Mouse (Mus musculus) MEL (cell line): ENCODE measurements around the gene Tnfrsf19. TPM values are rescaled to one million over a fixed set of nuclear protein-coding genes. Genes with fewer than 3 reads are reported as not detected.

Source experiments
- DNase-seq: peaks from one replicate; pipeline ENCODE4 v3.0.0; 2011; ENCODE audit warnings: low read depth, low spot score
- H3K27ac ChIP-seq: 2 replicates; pipeline ENCODE4 v1.5.1; 2012; ENCODE audit warnings: low read depth, mild to moderate bottlenecking, control low read depth, low read length, moderate library complexity; ENCODE audit not compliant: control insufficient read depth
- H3K27me3 ChIP-seq, 2 experiments: fragments of 150-350 bp in 1 of 2; sonication (generic) in 1 of 2; 2 replicates each; pipeline ENCODE4 v1.6.1; 2012; ENCODE audit warnings: low read length in 2 of 2, mild to moderate bottlenecking in 2 of 2, improper control_type of control experiment in 1 of 2, moderate library complexity in 1 of 2; ENCODE audit not compliant: insufficient read depth in 2 of 2, control insufficient read depth in 1 of 2
- H3K36me3 ChIP-seq, 2 experiments: 2 replicates each; pipeline ENCODE4 v1.6.1; 2012 to 2014; ENCODE audit warnings: low read length in 2 of 2, improper control_type of control experiment in 1 of 2, inconsistent platforms in 1 of 2, mild to moderate bottlenecking in 1 of 2; ENCODE audit not compliant: insufficient read depth in 2 of 2, control insufficient read depth in 1 of 2
- H3K4me1 ChIP-seq, 2 experiments: fragments of 150-350 bp in 1 of 2; sonication (generic) in 1 of 2; 2 replicates each; pipeline ENCODE4 v1.6.1; 2012; ENCODE audit warnings: low read length in 2 of 2, improper control_type of control experiment in 1 of 2, mild to moderate bottlenecking in 1 of 2; ENCODE audit not compliant: insufficient read depth in 2 of 2, control insufficient read depth in 1 of 2
- H3K4me3 ChIP-seq, 2 experiments: fragments of 150-350 bp in 1 of 2; sonication (generic) in 1 of 2; 2 replicates each; pipeline ENCODE4 v1.5.1; 2012; ENCODE audit warnings: low read depth in 2 of 2, low read length in 2 of 2, mild to moderate bottlenecking in 2 of 2, moderate library complexity in 2 of 2, control low read depth in 1 of 2, improper control_type of control experiment in 1 of 2; ENCODE audit not compliant: control insufficient read depth in 1 of 2, insufficient read depth in 1 of 2
- H3K79me2 ChIP-seq: 2 replicates; pipeline ENCODE4 v1.6.1; 2012; ENCODE audit warnings: mild to moderate bottlenecking, low read length, moderate library complexity; ENCODE audit not compliant: control insufficient read depth, poor library complexity, insufficient read depth
- H3K9ac ChIP-seq: 2 replicates; pipeline ENCODE4 v1.6.1; 2012; ENCODE audit warnings: low read depth, mild to moderate bottlenecking, control low read depth, low read length, moderate library complexity; ENCODE audit not compliant: control insufficient read depth, poor library complexity, severe bottlenecking
- H3K9me3 ChIP-seq: fragments of 150-350 bp; sonication (generic); replicated peaks from 2 replicates; pipeline ENCODE4 v1.6.1; 2012; ENCODE audit warnings: mild to moderate bottlenecking, low read length, improper control_type of control experiment, moderate library complexity; ENCODE audit not compliant: insufficient read depth
- BHLHE40 ChIP-seq: IDR thresholded peaks from 2 replicates; pipeline ENCODE4 v1.6.1; 2012; ENCODE audit warnings: low read depth, mild to moderate bottlenecking, inconsistent platforms, low read length, improper control_type of control experiment, borderline replicate concordance
- ETS1 ChIP-seq: IDR thresholded peaks from 2 replicates; pipeline ENCODE4 v1.6.1; 2012; ENCODE audit warnings: low read depth, mild to moderate bottlenecking, inconsistent platforms, low read length, improper control_type of control experiment, moderate library complexity
- GABPA ChIP-seq: IDR thresholded peaks from 2 replicates; pipeline ENCODE4 v1.6.1; 2012; ENCODE audit warnings: low read depth, mild to moderate bottlenecking, inconsistent platforms, low read length, improper control_type of control experiment, moderate library complexity
- HCFC1 ChIP-seq: IDR thresholded peaks from 2 replicates; pipeline ENCODE4 v1.6.1; 2012; ENCODE audit warnings: low read depth, mild to moderate bottlenecking, inconsistent platforms, low read length, improper control_type of control experiment, moderate library complexity
- MAX ChIP-seq: IDR thresholded peaks from 2 replicates; pipeline ENCODE4 v1.6.1; 2011; ENCODE audit warnings: low read length, improper control_type of control experiment
- MAZ ChIP-seq: IDR thresholded peaks from 2 replicates; pipeline ENCODE4 v1.6.1; 2012; ENCODE audit warnings: low read depth, mild to moderate bottlenecking, inconsistent platforms, low read length, improper control_type of control experiment
- MYB ChIP-seq: IDR thresholded peaks from 2 replicates; pipeline ENCODE4 v1.6.1; 2011; ENCODE audit warnings: mild to moderate bottlenecking, low read depth, low read length, improper control_type of control experiment
- NRF1 ChIP-seq: IDR thresholded peaks from 2 replicates; pipeline ENCODE4 v1.6.1; 2014; ENCODE audit warnings: low read depth, mild to moderate bottlenecking, inconsistent platforms, low read length, improper control_type of control experiment, moderate library complexity; ENCODE audit not compliant: poor library complexity, insufficient read depth, severe bottlenecking
- POLR2A ChIP-seq, 2 experiments: IDR thresholded peaks; 2 replicates each; pipeline ENCODE4 v1.6.1; 2011 to 2012; ENCODE audit warnings: low read length in 2 of 2, mild to moderate bottlenecking in 2 of 2, control low read depth in 1 of 2, improper control_type of control experiment in 1 of 2, low read depth in 1 of 2, moderate library complexity in 1 of 2; ENCODE audit not compliant: control insufficient read depth in 1 of 2, insufficient read depth in 1 of 2, poor library complexity in 1 of 2
- RAD21 ChIP-seq: IDR thresholded peaks from 2 replicates; pipeline ENCODE4 v1.6.1; 2011; ENCODE audit warnings: mild to moderate bottlenecking, low read depth, low read length, improper control_type of control experiment
- RCOR1 ChIP-seq: IDR thresholded peaks from 2 replicates; pipeline ENCODE4 v1.6.1; 2012; ENCODE audit warnings: low read depth, mild to moderate bottlenecking, inconsistent platforms, low read length, improper control_type of control experiment
- SIN3A ChIP-seq: IDR thresholded peaks from 2 replicates; pipeline ENCODE4 v1.6.1; 2012; ENCODE audit warnings: low read length, improper control_type of control experiment, inconsistent platforms
- TCF12 ChIP-seq: IDR thresholded peaks from 2 replicates; pipeline ENCODE4 v1.6.1; 2014; ENCODE audit warnings: low read depth, mild to moderate bottlenecking, inconsistent platforms, low read length, improper control_type of control experiment, moderate library complexity
- USF2 ChIP-seq, 2 experiments: IDR thresholded peaks; 2 replicates each; pipeline ENCODE4 v1.6.1; 2011 to 2012; ENCODE audit warnings: improper control_type of control experiment in 2 of 2, low read length in 2 of 2, borderline replicate concordance in 1 of 2, inconsistent platforms in 1 of 2, low read depth in 1 of 2, mild to moderate bottlenecking in 1 of 2; ENCODE audit not compliant: insufficient read depth in 1 of 2
- ZC3H11A ChIP-seq: IDR thresholded peaks from 2 replicates; pipeline ENCODE4 v1.6.1; 2012; ENCODE audit warnings: low read depth, mild to moderate bottlenecking, inconsistent platforms, low read length, improper control_type of control experiment
- ZKSCAN1 ChIP-seq: IDR thresholded peaks from 2 replicates; pipeline ENCODE4 v1.6.1; 2012; ENCODE audit warnings: low read depth, mild to moderate bottlenecking, inconsistent platforms, low read length, improper control_type of control experiment, moderate library complexity
- polyA plus RNA-seq, 2 experiments: library from polyadenylated mRNA; stranded (reverse) in 1 of 2; unstranded in 1 of 2; fragments of >175 nt in 1 of 2; fragments of >200 nt in 1 of 2; gene quantifications; 2 replicates each; pipeline versions ENCODE4 v1.2.1 to v1.2.4; 2012; ENCODE audit warnings: low replicate concordance in 2 of 2, low read depth in 1 of 2; ENCODE audit not compliant: insufficient read length in 2 of 2, insufficient read depth in 1 of 2, missing spikeins in 1 of 2
- total RNA-seq: library from RNA; depleted of rRNA; stranded (reverse); fragments of 300-350 nt; gene quantifications from 2 replicates; pipeline ENCODE4 v1.2.3, GENCODE M21; 2012

The Tnfrsf19 gene
- total and polyA plus RNA-seq, 3 experiments, result not detected

DNA sequence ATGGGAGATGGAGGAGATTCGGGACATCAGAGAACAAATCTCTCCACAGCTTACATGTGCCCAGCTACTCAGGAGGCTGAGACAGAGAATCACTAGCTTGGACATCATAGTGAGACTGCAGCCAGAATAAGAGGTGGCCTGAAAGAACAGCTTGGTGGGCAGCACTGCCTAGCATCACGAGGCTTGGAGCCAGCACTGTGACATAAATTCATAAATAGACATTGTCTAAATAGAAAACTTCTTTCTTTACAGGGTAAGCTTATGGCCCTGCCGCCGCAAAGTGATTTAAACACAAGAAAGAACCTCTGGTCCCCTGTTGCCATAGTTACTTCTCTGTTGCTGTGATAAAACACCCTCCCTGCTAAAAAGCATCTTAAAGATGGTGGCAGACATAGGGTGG lies 54.1 kb downstream of the Tnfrsf19 start:
- no peak for TF ChIP-seq MAZ
- no peak for TF ChIP-seq RAD21
- no peak for TF ChIP-seq MYB
- no peak for TF ChIP-seq ETS1
- no peak for TF ChIP-seq SIN3A
- TF ChIP-seq POLR2A (IDR thresholded peaks at IDR 0.05; ENCODE audit: control insufficient read depth in 1 of 2, insufficient read depth in 1 of 2, low read depth in 1 of 2, low read length in 2 of 2, poor library complexity in 1 of 2), result no peak
- no peak for TF ChIP-seq RCOR1
- TF ChIP-seq ZKSCAN1, result no peak
- TF ChIP-seq HCFC1, result no peak
- TF ChIP-seq ZC3H11A, result no peak
- TF ChIP-seq NRF1, result no peak
- TF ChIP-seq GABPA, result no peak
- TF ChIP-seq MAX, result no peak
- no peak for DNase-seq
- H3K36me3 ChIP-seq, result no peaks in the 10 kb centered on the region

DNA sequence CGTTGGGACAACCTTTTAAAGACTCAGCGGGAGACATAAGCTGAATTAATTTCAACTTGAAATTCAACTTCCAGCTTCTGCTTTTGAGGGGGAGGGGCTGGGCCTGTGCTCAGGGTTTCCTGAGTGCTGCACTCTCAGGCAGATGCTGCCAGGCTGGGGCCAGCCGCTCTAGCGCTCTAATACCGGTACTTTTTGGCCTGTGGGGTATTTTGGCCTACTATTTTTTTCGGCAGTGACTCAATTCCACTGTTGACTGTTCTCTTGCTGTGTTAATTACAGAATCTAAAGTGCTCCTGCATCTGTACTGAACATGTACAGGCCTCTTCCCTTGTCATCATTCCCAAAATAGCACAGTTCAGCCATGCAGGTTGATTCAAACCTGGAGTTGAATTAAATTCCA lies 58.1 kb downstream of the Tnfrsf19 start:
- Histone ChIP-seq H3K27ac (no peak overlapping the region), H3K9me3 (no peaks in the 10 kb centered on the region), H3K27me3 (no peaks in the 10 kb centered on the region; a peak in 1 of 4 replicates), H3K36me3 (no peaks in the 10 kb centered on the region), H3K9ac (no peak overlapping the region)
- no peak for DNase-seq
- no peak for TF ChIP-seq RCOR1
- no peak for TF ChIP-seq GABPA
- no peak for TF ChIP-seq BHLHE40
- no peak for TF ChIP-seq RAD21
- no peak for TF ChIP-seq TCF12
- no peak for TF ChIP-seq USF2 (IDR thresholded peaks at IDR 0.05; ENCODE audit: borderline replicate concordance in 1 of 2, insufficient read depth in 1 of 2, low read depth in 1 of 2, low read length in 2 of 2)
- no peak for TF ChIP-seq NRF1
- TF ChIP-seq, all 39 proteins: peak for 0
- H3K4me1 ChIP-seq, result no peaks in the 10 kb centered on the region
- no peaks in the 10 kb centered on the region for H3K79me2 ChIP-seq
- H3K4me3 ChIP-seq, result no peak overlapping the region

More for the DNA sequence above, 54.1 kb downstream of the Tnfrsf19 start:
- H3K4me1 ChIP-seq, result no peaks in the 10 kb centered on the region
- no peaks in the 10 kb centered on the region for H3K79me2 ChIP-seq
- no peaks in the 10 kb centered on the region for H3K27me3 ChIP-seq
- no peak overlapping the region for H3K9ac ChIP-seq
- H3K9me3 ChIP-seq, result no peaks in the 10 kb centered on the region
- no peak overlapping the region for H3K27ac ChIP-seq
- H3K4me3 ChIP-seq, result no peak overlapping the region
